Mouse (Mus musculus) forebrain, embryonic 10.5 days (tissue): Measurements from ENCODE around the gene Bpnt1. TPM values are rescaled to one million over a fixed set of nuclear protein-coding genes. Genes with fewer than 3 reads are reported as not detected.
A peak's percentile ranks its signal among the peaks of the same experiment; 100 is the strongest.

Source experiments
- DNase-seq: peaks from one replicate; pipeline ENCODE4 v3.0.0-alpha.2; 2017; ENCODE audit warnings: low spot score; ENCODE audit errors: extremely low spot score
- H3K27ac ChIP-seq: fragments of 300-500 bp; sonication (generic); 2 replicates; pipeline ENCODE4 v1.5.1; 2016; ENCODE audit warnings: mild to moderate bottlenecking
- H3K27me3 ChIP-seq: fragments of 300-500 bp; sonication (generic); 2 replicates; pipeline ENCODE4 v1.6.1; 2016; ENCODE audit warnings: mild to moderate bottlenecking; ENCODE audit not compliant: poor library complexity, severe bottlenecking
- H3K36me3 ChIP-seq: fragments of 300-500 bp; sonication (generic); replicated peaks from 2 replicates; pipeline ENCODE4 v1.6.1; 2016; ENCODE audit warnings: mild to moderate bottlenecking, moderate library complexity
- H3K4me1 ChIP-seq: fragments of 300-500 bp; sonication (generic); 2 replicates; pipeline ENCODE4 v1.6.1; 2016
- H3K4me3 ChIP-seq: fragments of 300-500 bp; sonication (generic); 2 replicates; pipeline ENCODE4 v1.5.1; 2016; ENCODE audit warnings: mild to moderate bottlenecking, moderate library complexity
- H3K9me3 ChIP-seq: fragments of 300-500 bp; sonication (generic); 2 replicates; pipeline ENCODE4 v1.6.1; 2016; ENCODE audit warnings: mild to moderate bottlenecking, moderate library complexity
- WGBS: fragments of 180-500 bp; shearing (Covaris S2); methylation state at CpG from one replicate; pipeline ENCODE4 v1.1.7; 2016; 5-methylcytosine and 5-hydroxymethylcytosine counted together
- polyA plus RNA-seq: library from polyadenylated mRNA; unstranded; fragments of >200 nt; fragmentation: Nextera tagmentation; extraction: Ambion mirVana; gene quantifications from 2 replicates; pipeline ENCODE4 v1.2.1, GENCODE M21; 2016

Gene Bpnt1
- polyA plus RNA-seq, 1 experiment from 2014 or later, result 33.6 TPM

GRCm38 (mm10) chr1:185335231-185335765 is 3.3 kb downstream of the Bpnt1 start:
- Histone ChIP-seq H3K36me3 (peaks cover 28% of the 10 kb centered on the region), H3K4me3 (no peak overlapping the region), H3K4me1 (peaks cover 58% of the 10 kb centered on the region), H3K9me3 (no peaks in the 10 kb centered on the region), H3K27ac (0 out of 2 replicates have a peak overlapping the region, but pooled peaks have one; percentile 25), H3K27me3 (no peaks in the 10 kb centered on the region)
- WGBS, result 80% methylated on average over 6 of the region's 6 CpGs
- DNase-seq, result no peak

DNA sequence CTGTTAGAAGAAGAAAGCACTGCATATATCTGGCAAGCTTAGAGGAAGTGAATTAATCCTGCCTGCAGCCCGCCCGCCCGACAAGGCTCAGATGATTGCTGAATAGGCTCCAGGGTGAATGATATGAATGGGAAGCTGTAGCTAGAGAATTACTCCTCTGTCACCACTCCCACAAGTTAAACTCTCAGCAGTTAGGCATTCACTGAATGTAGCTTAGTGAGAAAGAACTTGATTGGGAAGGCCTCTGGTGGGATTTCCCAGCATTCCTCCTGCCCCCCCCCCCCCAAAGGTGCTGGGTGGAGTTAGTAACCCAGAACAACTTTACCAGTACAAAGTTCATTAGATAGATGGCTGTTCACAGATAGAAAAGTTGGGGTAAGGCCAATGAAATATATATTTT is 4.6 kb downstream of the Bpnt1 start:
- no peaks in the 10 kb centered on the region for H3K27me3 ChIP-seq
- H3K27ac ChIP-seq, result no peak overlapping the region
- 44% methylated on average over 3 of the region's 3 CpGs for WGBS
- peaks cover 55% of the 10 kb centered on the region for H3K4me1 ChIP-seq
- H3K4me3 ChIP-seq, result no peak overlapping the region
- DNase-seq, result no peak
- H3K36me3 ChIP-seq, result peaks cover 40% of the 10 kb centered on the region
- H3K9me3 ChIP-seq, result no peaks in the 10 kb centered on the region

GRCm38 (mm10) chr1:185342441-185342840 is 10.5 kb downstream of the Bpnt1 start:
- Histone ChIP-seq H3K4me3 (no peak overlapping the region), H3K27me3 (no peaks in the 10 kb centered on the region), H3K36me3 (peaks cover 96% of the 10 kb centered on the region), H3K27ac (no peak overlapping the region), H3K4me1 (0 out of 2 replicates have a peak, but pooled peaks cover under 1% of the 10 kb centered on the region), H3K9me3 (no peaks in the 10 kb centered on the region)
- 87% methylated on average over 4 of the region's 4 CpGs for WGBS
- DNase-seq, result no peak

DNA sequence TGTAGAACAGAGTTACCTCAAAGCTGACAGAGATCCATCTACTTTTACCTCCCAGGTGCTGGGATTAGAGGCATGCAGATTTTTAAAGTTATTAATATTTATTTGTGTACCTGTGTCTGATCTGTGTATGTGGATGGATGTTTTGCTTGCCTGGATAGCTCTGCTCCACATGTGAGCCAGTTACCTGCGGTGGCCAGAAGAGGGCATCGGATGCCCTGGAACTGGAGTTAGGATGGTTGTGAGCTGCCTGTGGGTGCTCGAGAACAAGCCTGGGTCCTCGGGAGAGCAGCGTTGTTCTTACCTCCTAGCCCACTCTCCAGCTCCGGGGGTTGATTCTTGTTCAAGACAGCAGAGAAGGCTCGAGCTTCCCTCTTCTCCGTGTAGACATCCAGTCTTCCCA is 11.5 kb downstream of the Bpnt1 start:
- no peak overlapping the region for H3K4me3 ChIP-seq
- no peaks in the 10 kb centered on the region for H3K4me1 ChIP-seq
- no peak for DNase-seq
- no peak overlapping the region for H3K27ac ChIP-seq
- H3K9me3 ChIP-seq, result no peaks in the 10 kb centered on the region
- H3K27me3 ChIP-seq, result no peaks in the 10 kb centered on the region
- H3K36me3 ChIP-seq, result peaks cover 99% of the 10 kb centered on the region
- WGBS, result 86% methylated on average over 8 of the region's 8 CpGs

DNA sequence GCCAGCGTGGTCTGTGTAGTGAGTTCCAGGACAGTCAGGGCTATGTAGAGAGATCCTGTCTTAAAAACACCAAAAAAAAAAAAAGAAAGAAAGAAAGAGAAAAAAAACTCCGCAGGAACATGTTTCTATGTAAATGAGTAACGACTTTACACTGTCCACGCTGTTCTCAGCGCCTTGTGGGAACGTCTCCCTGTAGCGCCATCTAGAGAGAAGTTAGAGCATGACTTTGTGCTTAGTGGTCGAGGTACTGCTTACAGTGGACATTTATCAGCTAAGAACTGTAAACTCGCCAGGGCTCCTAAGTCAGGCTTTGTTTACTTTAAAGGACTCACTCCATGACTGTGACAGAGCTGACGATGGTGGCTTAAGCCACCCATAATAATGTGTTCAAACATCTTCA is 14.2 kb downstream of the Bpnt1 start:
- DNase-seq, result no peak
- H3K36me3 ChIP-seq, result peaks cover 99% of the 10 kb centered on the region
- no peak overlapping the region for H3K4me3 ChIP-seq
- no peaks in the 10 kb centered on the region for H3K4me1 ChIP-seq
- no peaks in the 10 kb centered on the region for H3K27me3 ChIP-seq
- WGBS, result 76% methylated on average over 10 of the region's 10 CpGs
- H3K9me3 ChIP-seq, result no peaks in the 10 kb centered on the region
- H3K27ac ChIP-seq, result no peak overlapping the region

DNA sequence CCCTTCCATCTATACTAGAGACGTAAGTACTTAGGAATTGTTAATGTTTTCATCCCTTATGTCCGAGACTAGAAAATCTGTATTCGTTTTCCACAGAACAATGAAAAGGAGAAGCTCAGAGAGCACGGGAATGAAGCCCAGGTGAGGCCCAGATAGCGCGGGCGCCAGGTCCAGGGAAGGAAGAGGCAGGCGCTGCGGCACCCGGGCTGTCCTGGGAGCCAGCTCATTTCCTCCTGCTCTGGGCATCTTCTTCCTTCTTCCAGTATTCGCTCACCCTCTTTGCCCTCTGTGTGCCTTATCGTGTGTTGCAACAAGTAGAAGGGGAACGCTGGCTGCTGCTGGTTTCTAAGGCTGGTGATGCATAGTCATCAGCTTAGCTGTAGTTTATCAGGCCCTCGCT is 17.8 kb downstream of the Bpnt1 start:
- Histone ChIP-seq H3K9me3 (no peaks in the 10 kb centered on the region), H3K36me3 (peaks cover 97% of the 10 kb centered on the region), H3K4me1 (no peaks in the 10 kb centered on the region), H3K27me3 (no peaks in the 10 kb centered on the region), H3K27ac (no peak overlapping the region), H3K4me3 (no peak overlapping the region)
- 92% methylated on average over 14 of the region's 14 CpGs for WGBS
- no peak for DNase-seq

DNA sequence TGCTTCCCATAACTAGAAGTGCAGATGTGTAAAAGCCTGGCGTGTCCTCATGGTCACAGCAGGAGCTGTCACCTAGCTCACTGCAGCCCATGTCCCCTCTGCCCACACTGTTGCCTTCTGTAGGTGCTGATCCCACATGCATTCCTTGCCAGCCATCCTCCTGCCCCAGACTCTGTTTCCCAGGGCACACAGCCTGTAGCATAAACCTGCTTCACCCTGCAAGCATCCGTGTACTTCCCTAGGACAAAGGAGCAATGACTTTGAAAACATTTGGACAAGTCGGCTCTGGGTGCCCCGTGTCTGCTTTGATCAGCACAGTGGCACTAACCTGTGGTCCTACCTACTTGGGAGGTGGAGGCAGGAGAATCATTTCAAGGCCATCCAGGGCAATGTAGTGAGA is 18.7 kb downstream of the Bpnt1 start:
- H3K4me1 ChIP-seq, result no peaks in the 10 kb centered on the region
- no peak overlapping the region for H3K4me3 ChIP-seq
- no peaks in the 10 kb centered on the region for H3K27me3 ChIP-seq
- H3K36me3 ChIP-seq, result peaks cover 98% of the 10 kb centered on the region
- WGBS, result 93% methylated on average over 4 of the region's 4 CpGs
- DNase-seq, result no peak
- H3K9me3 ChIP-seq, result no peaks in the 10 kb centered on the region
- H3K27ac ChIP-seq, result no peak overlapping the region

DNA sequence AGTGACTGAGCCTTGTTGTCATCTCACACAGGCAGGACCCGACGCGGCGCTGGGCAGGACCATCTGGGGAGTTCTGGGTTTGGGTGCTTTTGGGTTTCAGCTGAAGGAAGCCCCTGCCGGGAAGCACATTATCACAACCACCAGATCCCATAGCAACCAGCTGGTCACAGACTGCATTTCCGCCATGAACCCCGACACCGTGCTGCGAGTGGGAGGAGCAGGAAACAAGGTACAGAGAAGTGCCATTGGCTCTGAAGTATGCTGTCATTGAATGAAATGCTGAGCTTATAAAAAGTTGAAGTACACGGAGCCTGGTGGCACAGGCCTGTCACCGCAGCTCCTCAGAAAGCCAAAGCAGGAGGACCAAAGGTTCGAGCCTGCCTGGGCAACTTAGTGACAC is 20.2 kb downstream of the Bpnt1 start:
- H3K4me1 ChIP-seq, result no peaks in the 10 kb centered on the region
- WGBS, result 96% methylated on average over 12 of the region's 12 CpGs
- DNase-seq, result no peak
- no peaks in the 10 kb centered on the region for H3K27me3 ChIP-seq
- H3K4me3 ChIP-seq, result no peak overlapping the region
- no peaks in the 10 kb centered on the region for H3K9me3 ChIP-seq
- peaks cover 97% of the 10 kb centered on the region for H3K36me3 ChIP-seq
- H3K27ac ChIP-seq, result no peak overlapping the region

DNA sequence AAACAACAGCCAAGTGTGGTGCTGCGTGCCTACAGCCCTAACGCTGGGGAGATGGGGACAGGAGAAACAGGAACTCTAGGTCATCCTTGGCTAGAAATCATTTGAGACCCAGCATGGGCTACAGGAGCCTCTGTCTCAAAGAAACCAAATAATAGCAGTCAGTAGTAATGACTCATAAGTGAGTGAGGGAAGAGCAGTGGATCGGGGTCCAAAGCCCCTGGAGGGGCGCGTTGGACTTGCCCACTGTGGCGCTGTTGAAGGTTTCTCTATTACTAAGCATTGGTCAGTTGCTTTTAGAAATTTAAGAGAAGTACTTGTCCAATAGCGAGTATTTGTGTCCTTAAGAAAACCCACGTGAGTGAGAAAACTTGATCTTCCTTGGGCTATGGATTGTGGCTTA is 21.4 kb downstream of the Bpnt1 start:
- H3K27ac ChIP-seq, result no peak overlapping the region
- H3K9me3 ChIP-seq, result no peaks in the 10 kb centered on the region
- no peak overlapping the region for H3K4me3 ChIP-seq
- no peaks in the 10 kb centered on the region for H3K4me1 ChIP-seq
- WGBS, result 97% methylated on average over 8 of the region's 8 CpGs
- peaks cover 96% of the 10 kb centered on the region for H3K36me3 ChIP-seq
- no peak for DNase-seq
- no peaks in the 10 kb centered on the region for H3K27me3 ChIP-seq

GRCm38 (mm10) chr1:185354731-185355130 is 22.8 kb downstream of the Bpnt1 start:
- Histone ChIP-seq H3K4me1 (no peaks in the 10 kb centered on the region), H3K27ac (no peak overlapping the region), H3K36me3 (peaks cover 85% of the 10 kb centered on the region), H3K4me3 (no peak overlapping the region), H3K9me3 (no peaks in the 10 kb centered on the region), H3K27me3 (no peaks in the 10 kb centered on the region)
- 91% methylated on average over 4 of the region's 4 CpGs for WGBS
- DNase-seq, result no peak

DNA sequence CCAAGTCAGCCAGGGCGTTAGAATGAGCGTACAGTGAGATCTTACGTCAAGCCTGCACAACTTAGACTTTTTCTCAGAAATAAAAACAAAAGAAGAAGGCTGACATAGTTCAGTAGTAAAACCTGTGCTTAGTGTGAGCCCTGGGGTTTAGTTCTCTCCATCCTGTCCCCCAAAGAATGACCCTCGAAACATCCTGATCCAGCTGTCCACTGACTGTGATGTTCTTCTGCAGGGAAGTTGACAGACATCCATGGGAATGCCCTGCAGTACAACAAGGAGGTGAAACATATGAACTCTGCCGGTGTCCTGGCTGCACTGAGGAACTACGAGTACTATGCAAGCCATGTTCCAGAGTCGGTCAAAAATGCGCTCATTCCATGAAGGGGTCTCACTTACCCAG is 24.3 kb downstream of the Bpnt1 start:
- 94% methylated on average over 8 of the region's 8 CpGs for WGBS

DNA sequence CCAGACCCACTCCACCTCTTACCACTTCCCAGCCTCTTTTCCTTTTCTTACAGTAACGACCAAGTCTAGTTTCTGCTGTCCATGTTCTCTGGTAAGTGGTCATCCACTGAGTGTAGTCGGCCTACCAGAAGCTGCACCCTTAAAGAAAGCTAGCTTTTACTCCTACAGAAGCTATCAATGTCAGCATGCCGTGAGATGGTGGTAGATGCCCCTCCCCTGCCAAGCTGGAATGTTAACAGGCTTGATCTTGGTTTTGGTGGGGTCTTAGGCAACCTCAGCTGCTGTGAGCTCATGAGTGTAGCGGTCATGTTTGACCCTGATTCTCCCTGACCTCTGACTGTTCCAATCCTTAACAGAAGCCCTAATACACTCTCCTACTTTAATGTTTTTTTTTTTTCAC is 26.3 kb downstream of the Bpnt1 start:
- DNase-seq, result no peak
- 87% methylated on average over 4 of the region's 4 CpGs for WGBS

More for the DNA sequence above, 24.3 kb downstream of the Bpnt1 start:
- no peak for DNase-seq
- Histone ChIP-seq H3K36me3 (peaks cover 70% of the 10 kb centered on the region), H3K27ac (no peak overlapping the region), H3K4me3 (no peak overlapping the region), H3K9me3 (no peaks in the 10 kb centered on the region), H3K27me3 (no peaks in the 10 kb centered on the region), H3K4me1 (no peaks in the 10 kb centered on the region)

DNA sequence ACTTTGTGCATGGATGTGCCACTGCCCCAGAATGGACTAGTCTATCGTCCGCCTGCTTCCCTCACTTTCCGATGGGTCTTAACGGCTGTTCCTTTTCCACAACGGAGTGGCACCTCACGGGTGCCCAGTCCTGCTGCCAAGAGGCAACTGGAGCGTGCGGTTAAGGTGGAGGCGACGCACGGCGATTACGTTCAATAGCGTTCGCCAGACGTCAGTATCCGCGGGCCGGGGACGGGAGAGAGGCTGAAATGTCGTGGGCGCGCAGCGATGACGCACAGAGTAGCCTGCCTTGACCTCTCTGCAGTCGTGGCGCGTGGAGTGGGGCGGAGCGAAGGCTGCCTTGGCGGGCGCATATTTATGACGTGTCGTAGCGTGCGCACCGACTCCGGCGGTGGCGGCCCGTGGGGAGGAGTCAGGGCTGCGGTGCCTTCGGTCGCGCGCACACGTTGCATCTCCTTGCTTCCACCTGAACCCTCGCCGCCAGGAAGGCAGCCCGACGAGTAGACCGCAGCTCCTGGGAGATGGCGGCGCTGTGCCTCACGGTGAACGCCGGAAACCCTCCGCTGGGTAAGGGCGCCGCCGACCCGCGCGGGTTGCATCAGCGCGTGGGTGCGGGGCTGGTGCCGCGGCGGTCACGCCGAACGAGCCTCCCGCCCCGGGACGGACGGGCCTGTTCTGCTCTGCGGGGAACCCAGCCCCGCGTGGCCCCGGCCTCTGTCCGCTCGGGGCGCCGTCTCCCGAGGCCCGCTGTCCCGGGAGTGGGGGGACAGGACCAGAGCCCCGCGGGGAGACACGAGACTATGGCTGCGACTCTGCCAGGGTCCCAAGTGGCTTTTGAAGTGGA is 30.9 kb downstream of the Bpnt1 start, which contains the start of gene Eprs:
Gene Eprs (plus strand): TSS at position 368 of the 844 bp plus-strand sequence.
- under 1% methylated on average over 92 of the region's 92 CpGs for WGBS
- Histone ChIP-seq H3K4me1 (peaks cover 28% of the 10 kb centered on the region), H3K4me3 (peak within 1 kb of the TSS; percentile 99), H3K27ac (peak within 1 kb of the TSS; percentile 95), H3K9me3 (no peaks in the 10 kb centered on the region), H3K27me3 (no peaks in the 10 kb centered on the region), H3K36me3 (peaks cover 23% of the 10 kb centered on the region)
- peak; percentile 100 for DNase-seq

More for the DNA sequence above, 26.3 kb downstream of the Bpnt1 start:
- peaks cover 7% of the 10 kb centered on the region for H3K4me1 ChIP-seq
- H3K27me3 ChIP-seq, result no peaks in the 10 kb centered on the region
- H3K27ac ChIP-seq, result no peak overlapping the region
- H3K36me3 ChIP-seq, result peaks cover 50% of the 10 kb centered on the region
- H3K9me3 ChIP-seq, result no peaks in the 10 kb centered on the region
- H3K4me3 ChIP-seq, result no peak overlapping the region
